Mouse (Mus musculus): ENCODE measurements around the gene Rragb.
"Not testable (repeated sequence)": the region's sequence is repeated elsewhere in the genome, so short reads cannot be mapped to it uniquely, and the experiment has no call there.

Rragb gene

DNA sequence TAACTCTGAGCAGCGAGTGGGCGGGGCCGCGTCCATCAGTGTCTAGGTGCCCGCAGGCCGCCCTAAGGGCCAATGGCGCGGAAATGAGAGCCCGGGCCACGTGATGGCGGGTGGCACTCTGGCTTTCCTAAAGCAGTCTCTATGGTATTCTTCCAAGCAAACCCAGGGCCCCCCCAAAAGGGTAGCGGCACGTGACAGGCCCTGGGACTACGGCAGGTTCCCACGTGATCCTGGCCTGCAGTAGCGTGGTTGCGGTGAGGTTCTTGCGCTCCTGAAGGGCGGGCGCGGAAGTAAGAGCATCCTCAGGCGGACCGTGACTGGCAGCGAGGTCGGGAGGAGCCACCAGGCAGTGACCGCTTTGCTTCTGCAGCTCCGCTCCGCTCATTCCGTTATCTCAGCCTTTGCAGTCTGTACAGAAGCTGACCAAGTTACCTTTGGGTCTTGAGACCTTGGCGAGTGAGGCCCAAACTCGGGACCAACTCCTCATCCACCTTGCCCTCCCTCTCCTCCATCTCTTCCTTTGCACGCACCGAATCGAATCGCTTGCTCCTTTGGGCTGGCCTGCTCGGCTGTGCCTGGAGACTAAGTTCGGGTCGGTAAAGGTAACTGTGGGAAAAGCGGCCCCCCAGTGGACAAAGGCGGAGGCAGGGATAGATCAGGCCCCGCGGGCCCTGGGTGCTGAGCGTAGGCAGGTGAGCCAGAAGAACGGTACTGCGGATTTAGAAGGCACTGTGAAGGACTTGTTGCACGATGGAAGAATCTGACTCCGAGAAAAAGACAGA is at the start of gene Rragb:
Rragb (plus strand) TSS at position 248 of the 782 bp plus-strand sequence.
- CTCF ChIA-PET: no interaction called here

DNA sequence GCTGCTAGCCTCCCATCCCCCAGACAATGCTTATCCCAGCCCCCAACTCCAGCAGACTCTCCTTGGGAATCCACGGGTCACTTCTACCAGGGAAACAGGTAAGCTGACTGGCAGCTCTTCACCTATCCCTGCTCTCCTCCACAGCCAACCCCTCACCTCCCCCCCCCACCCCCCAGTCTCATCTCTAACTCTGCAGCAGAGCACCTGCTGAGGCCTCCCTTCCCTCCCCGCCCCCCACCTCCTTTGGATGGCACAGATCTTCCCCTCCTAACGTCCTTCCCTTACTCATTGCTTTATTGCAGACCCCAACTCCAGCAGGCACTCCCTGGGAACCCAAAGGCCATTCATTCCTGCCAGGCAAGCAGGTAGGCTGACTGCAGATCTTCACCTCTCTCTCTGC is 21.3 kb upstream of the Rragb start, which contains the start of gene Foxr2:
Foxr2 (plus strand) TSS at position 301 of the 400 bp plus-strand sequence.
- CTCF ChIA-PET: no interaction called here

DNA sequence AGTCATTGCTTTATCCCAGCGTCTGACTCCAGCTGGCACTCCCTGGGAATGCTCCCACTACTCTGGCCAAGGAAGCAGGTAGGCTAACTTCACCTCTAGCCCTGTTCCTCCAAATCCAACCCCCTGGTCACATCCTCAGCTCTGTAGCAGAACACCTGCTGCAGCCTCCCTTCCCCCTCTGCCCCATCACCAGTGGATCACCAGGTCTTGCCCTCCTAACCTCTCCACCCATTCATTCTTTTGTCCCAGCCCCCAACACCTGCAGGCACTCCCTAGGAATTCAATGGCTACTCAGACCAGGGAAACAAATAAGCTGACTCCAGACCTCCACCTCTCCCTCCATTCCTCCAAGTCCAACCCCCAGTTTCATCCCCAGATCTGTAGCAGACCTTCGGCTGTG is 20.8 kb upstream of the Rragb start:
- CTCF ChIA-PET: no interaction called here

DNA sequence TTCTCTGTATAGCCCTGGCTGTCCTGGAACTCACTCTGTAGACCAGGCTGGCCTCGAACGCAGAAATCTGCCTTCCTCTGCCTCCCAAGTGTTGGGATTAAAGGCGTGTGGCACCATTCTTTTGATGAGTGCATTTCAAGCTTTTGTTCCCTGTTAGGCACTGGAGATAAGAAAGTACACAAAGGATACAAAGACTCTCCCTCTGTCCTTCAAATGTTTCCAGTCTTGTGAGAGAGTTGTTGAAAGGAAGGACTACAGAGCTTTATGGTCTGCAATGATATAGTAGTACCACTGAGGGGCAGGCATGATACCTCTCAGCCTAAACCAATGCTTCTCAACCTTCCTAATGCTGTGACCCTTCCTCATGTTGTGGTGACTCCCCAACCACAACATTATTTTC is 2.9 kb downstream of the Rragb start:
- CTCF ChIA-PET: no interaction called here

DNA sequence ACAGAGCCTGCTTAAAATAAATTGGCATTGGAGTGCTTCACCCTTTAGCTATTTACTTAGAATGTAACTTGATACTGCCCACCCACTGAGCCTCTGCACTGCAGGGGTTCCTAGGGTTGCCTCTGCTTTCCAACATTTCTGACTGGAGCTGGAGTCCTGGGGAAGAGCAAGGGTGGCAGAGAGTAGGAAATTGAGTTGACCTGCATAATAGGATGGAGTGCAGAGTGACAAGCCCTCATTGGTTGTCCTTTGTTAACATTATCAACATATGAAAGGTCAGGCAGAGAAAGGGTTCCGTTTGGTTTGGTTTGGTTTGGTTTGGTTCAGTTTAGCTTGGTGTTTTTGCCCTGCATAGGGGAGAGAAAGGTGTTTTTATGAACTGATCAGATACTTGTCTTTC is 12.0 kb downstream of the Rragb start:
- CTCF ChIA-PET: no interaction called here

DNA sequence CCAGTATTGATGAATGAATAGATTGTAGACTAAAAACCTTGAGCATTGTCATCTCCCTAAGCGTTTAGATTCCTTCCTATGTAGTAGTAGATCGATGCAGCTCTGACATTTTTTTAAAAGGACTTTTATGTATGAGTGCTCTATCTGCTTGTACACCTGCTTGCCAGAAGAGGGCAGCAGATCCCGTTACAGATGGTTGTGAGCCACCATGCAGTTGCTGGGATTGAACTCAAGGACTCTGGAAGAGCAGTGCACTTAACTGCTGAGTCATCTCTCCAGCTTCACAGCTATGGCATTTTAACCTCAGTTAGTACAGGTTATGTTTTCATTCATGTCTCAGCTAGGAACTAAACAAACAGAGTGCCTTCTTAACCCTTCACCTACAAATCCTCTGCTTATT is 15.5 kb downstream of the Rragb start:
- CTCF ChIA-PET: no interaction called here

DNA sequence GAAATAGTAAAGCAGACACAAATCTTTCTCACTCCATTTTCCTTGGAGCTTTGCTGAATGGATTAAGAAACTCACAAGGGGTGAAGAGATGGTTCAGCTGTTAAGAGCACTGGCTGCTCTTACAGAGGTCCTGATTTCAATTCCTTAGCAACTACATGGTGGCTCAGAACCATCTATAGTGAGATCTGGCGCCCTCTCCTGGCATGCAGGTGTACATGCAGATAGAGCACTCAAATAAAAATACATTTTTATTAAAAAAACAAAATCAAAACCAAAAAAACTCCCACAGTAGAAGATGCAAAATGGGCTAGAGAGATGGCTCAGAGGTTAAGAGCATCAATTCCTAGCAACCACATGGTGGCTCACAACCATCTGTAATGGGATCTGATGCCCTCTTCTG is 35.0 kb downstream of the Rragb start:
- CTCF ChIA-PET: no interaction called here

DNA sequence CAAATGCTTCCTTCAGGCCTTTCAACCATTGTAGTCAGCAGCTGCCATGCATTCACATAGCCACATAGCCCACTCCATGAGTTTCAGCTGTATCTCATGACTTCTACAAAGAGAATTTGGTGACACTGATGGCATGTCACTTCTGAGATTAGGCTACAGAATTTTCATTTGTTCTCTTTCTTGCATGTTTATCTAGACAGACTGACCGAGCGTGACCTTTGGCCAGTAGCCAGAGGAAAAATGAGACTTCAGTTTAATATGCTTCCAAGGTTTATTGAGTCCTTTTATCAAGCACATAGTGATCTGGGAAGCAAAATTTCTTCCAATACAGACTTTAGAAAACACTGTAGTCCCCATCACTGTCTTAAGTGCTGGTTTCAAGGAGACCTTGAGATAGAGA is 42.4 kb downstream of the Rragb start:
- CTCF ChIA-PET: no interaction called here

DNA sequence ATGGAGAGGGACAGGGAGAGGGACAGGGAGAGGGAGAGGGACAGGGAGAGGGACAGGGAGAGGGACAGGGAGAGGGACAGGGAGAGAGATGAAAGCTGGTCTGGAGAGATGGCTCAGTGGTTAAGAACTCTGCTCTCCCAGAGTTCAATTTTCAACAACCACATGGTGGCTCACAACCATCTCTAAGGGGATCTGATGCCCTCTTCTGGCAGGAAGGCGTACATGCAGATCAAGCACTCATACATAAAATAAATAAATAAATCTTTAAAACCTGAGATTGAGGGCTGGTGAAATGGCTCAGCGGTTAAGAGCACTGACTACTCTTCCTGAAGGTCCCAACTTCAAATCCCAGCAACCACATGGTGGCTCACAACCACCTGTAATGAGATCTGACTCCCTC is 59.4 kb downstream of the Rragb start:
- CTCF ChIA-PET: not testable (repeated sequence)

DNA sequence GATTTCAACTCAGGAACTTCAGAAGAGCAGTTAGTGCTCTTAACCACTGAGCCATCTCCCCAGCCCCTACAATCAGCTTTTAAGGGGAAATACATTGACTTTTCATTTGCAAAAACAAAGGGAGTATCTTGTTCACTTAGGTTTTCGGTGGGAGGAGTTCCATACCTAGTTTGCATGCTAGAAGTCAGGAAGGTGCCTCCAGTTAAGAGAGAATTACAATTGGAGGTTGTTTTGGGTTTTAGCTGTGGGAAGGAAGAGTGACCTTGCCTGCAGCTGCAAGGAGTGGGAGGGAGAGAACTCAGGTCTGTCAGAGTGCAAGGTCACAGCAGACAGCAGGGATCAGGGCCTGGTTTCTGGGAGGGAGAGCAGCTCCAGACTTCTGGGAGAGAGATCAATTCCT is 71.3 kb downstream of the Rragb start:
- CTCF ChIA-PET: no interaction called here
